Mouse (Mus musculus) bone marrow macrophage, adult 2 months (primary cell): ENCODE results near the gene L3mbtl2.

ENCODE experiments used
- CTCF ChIP-seq: IDR thresholded peaks from 2 replicates; pipeline ENCODE4 v1.5.1; 2012; ENCODE audit warnings: low read depth, mild to moderate bottlenecking, low read length, moderate library complexity
- POLR2A ChIP-seq: IDR thresholded peaks from 2 replicates; pipeline ENCODE4 v1.6.1; 2012; ENCODE audit warnings: mild to moderate bottlenecking, low read depth, low read length, borderline replicate concordance

GRCm38 (mm10) chr15:81718336-81719138, 54.8 kb downstream of the L3mbtl2 start:
- no peak for TF ChIP-seq CTCF
- TF ChIP-seq POLR2A, result no peak
